Mouse (Mus musculus): ENCODE measurements around the gene Pate2.
A peak's percentile ranks its signal among the peaks of the same experiment; 100 is the strongest.

The Pate2 gene

DNA sequence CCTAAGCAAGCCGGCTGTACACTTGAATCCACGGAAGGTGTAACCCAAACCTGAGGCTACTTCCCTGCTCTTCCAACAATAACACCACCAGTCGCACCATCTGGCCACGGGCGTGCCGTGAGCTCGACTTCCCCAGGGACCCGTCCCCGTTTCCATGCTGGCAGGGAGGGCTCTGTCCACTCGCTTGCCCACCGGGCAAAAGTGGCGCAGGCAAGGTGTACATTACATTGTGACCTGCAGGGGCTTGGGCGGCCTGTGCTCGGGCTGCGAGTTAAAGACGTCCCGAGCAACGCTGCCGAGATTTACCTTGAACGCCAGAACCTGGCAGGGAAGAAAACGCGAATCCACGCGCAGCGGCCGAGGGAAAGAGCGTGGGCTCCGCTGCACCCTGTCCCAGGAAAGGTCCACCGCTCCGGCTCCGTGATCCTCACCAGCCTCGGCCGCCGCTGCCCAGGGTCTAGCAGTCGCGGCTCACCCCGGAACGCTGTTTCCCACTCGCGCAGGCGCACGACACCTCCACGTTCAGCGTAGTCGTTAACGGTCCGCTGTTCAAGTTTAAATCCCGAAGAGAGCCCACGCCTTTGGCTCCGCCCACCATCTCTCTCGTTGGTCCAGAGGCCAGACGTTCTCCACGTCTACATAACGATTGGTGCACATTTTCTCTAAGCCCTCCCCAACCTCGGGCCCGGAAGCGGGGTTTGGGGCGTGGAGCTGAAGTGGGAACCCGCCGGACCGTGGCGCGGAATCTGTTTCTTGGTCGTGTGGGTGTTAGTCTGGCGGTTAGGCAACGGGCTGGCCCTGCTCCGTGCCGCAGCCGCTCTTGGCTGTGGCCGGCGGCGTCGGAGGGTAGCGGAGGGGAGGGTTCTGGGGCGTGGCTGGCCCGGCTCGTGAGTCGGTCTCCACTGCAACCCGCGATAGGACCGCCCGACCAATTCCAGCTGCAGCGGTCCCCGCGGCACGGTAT, at the start of gene Pate2, which contains the start of gene Hyls1:
Pate2 (plus strand) TSS at position 714 of the 964 bp plus-strand sequence.
Hyls1 (minus strand) TSS at position 828 of the 964 bp plus-strand sequence.
- peak; percentile 98 for DNase-seq

DNA sequence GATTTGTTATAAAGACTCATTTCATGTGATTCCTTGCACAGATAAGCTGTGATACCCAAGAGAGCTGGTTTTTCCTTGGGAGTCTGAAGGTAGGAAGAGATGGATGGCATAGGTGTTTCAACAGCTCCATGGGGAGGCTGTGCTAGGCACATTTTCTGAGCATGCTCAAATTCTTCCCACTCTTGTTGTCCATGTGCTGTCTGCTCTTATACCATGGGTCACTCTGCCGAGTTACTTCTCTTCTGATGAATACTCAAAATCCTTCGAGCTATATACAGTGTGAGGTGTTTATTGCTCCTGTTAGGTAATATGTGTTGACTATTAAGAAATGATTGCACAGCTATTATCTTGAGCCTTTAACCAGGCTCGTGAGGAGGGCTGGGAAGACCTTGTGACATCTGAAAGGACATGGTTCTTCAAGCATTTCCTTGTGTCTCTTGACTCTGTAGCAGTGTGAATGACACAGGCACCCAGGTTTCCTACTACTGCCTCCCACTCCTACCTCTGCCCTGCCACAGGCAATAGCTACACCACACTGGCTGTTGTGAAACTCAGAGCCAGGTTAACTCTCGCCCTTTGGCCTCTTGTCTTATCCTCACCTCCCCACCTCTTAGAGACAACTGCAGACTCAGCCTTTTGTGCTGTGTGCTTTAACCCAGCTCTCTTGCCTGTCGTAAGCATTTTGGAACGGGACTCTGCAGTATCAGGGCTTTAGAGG, 49.3 kb upstream of the Pate2 start:
- no peak for DNase-seq

DNA sequence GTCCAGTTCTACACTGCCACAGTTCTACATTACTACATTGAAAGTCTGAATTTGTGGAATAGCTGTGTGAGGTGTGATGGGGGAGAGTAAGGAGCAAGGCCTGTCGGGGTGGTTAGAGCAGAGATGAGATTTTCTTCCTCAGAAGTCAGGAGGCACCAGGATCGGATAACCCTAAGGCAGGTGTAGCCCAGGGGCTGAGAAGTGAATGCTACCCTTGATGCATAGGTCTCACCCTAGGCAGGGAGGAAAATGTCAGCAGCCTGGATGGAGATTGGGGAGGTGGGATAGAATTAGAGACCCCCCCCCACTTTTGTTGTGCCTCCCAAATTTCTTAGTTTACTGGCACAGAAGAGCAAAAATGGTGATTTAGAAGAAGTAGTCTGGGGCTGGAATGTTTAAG, 47.8 kb upstream of the Pate2 start:
- DNase-seq, result no peak

GRCm38 (mm10) chr9:35522821-35523515, 47.1 kb upstream of the Pate2 start:
- no peak for DNase-seq

GRCm38 (mm10) chr9:35523541-35523940, 46.5 kb upstream of the Pate2 start:
- DNase-seq, result peak; percentile 49

DNA sequence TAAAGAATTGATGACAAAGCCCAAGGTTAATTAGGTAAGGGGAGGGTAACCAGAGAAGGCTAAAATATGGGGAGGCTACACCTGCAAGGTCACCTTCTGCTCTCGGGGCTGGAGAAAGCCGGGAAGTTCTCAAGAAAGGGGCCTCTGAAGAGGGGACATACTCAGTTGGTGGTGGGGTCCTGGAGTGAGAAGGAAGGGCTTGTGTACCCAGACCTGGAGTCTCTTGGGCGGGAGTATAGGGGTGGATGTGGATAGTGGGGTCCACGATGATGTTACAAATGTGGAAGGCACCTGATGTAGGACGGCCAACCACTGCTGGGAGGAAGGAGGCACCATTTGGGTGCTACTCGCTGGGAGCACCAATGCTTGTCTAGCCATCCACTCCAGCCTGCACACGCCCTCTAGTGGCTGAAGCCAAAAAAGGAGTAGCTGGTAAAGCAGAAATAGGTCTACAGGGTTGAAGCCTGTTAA, 46.1 kb upstream of the Pate2 start:
- DNase-seq, result peak; percentile 83

DNA sequence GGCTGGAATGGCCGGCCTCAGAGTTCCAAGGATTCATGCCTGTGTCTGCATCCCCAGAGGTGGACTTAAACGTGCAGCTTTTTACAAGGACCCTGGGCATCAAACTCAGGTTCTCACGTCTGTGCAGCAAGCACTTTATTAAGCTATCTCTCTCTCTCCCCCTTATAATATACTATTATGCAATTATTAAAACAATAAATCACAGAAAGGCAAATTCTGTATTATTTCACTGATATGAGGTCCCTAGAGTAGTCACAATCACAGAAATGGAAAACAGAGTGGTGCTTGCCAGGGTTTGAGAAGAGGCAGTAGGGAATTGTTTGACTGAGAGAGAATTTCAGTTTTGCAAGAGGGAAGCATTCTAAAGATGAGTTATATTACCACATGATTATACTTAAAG, 40.9 kb upstream of the Pate2 start:
- no peak for DNase-seq

- peak; percentile 86 for DNase-seq
These were observed 40.3 kb upstream of the Pate2 start for GRCm38 (mm10) chr9:35529796-35530195.

GRCm38 (mm10) chr9:35533266-35533665, 36.8 kb upstream of the Pate2 start:
- no peak for DNase-seq

- DNase-seq, result peak; percentile 85
These were observed 35.0 kb upstream of the Pate2 start for GRCm38 (mm10) chr9:35535110-35535509.

DNA sequence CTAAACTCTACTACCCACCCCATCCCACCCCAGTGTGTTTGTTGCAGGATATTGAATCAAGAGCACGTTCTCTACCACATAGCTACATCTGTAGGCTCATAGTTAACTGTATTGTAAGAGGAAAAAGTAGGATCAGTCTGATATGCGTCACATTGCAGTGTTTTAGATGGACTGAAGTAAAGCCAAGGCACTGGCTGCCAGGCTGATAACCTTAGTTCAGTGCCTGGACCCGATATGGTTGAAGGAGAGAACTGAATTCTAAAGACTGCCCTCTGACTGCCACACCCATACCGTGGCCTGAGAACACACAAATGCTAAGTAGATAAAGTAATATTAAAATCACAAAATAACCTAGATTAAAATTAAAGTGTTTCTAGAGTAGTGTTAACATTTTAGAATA, 34.2 kb upstream of the Pate2 start:
- DNase-seq, result no peak

GRCm38 (mm10) chr9:35539001-35539750, 30.9 kb upstream of the Pate2 start:
- DNase-seq, result no peak

GRCm38 (mm10) chr9:35541024-35541423, 29.1 kb upstream of the Pate2 start:
- no peak for DNase-seq

DNA sequence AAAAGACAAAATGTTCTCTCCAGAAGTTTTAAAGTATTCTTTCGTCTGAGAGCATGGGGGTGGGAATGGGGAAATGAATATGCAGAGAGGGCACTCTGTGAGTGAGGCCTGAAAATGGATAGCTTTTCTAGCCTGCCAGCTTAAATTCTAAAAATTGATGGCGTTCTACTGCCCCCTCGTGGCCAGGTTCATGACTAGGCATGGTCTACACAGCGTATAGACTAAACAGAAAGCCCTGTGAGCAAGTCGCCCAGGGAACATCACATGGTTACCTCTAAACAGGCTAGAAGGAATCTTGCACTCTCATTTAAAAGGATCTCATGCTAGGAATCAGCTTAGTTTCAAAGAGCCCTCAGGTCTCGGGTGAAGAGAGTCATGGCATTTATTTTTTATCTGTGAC, 28.6 kb upstream of the Pate2 start:
- DNase-seq, result peak; percentile 91

DNA sequence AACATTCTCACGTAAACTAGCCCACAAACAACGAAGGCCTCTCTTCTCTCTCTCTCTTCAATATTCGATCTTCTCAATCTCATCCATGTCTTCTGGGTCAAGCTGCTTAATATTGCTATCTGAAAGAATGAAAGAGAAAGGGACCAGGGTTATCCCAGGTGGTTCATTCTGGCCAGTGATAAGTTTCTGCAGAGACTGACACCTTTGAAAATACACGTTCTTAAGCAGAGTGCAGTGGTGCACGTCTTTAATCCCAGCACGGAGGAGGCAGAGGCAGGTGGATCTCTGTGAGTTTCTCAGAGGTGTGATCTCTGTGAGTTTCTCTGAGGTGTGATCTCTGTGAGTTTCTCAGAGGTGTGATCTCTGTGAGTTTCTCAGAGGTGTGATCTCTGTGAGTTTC, 28.1 kb upstream of the Pate2 start:
- DNase-seq, result no peak

DNA sequence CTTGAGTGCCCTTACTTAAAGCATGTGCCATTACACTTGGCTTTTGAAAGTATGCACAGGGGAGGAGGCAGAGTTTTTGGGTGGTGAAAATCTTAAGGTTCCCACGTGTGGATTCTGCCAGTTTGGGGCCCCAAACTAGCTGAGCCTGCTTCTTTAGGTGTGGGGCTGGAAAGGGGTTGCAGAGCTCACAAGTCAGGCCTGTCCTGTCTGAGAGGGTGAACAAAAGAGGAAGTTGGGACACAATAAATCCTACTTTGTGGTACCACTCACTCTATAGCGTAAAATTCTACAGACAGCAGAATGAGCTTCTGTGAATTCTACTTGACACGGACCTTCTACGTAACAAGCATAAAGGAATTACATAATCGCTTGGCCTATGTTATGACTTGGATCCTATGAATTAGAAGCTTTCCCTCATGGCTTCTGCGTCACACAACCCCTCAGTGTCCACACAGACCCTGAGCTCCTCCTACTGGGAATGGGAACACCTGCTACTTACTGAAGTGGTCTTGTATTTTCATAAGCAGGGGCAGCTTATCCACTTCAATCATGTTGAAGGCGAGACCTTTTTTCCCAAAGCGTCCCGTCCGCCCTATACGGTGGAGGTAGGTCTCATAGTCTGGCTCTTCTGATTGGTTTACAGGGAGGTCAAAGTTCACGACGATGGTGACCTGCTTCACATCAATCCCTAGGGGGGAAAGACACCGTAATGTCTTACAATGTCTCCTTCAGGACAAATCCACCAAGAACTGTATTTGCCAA, 26.8 kb upstream of the Pate2 start:
- DNase-seq, result no peak

GRCm38 (mm10) chr9:35544666-35545065, 25.4 kb upstream of the Pate2 start:
- DNase-seq, result no peak

DNA sequence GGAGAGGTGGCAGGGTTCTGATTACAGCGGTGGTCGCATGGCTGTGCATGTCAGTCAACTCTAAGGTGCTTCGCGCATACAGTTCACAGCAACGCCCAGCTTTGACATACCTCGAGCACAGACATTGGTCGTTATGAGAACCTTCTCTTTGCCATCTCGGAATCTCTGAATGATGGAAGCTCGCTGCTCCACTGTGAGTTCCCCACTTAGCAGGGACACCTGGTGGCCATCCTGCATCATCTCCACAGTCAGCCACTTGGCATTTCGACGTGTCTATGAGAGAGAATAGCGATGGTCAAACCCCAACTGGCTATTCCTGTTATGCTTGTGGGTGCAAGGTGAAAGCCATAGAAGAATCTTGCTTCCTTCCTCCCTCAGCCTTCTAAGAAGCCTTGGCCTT, 24.4 kb upstream of the Pate2 start:
- no peak for DNase-seq

- DNase-seq, result no peak
These were observed 23.3 kb upstream of the Pate2 start for GRCm38 (mm10) chr9:35546745-35547144.

DNA sequence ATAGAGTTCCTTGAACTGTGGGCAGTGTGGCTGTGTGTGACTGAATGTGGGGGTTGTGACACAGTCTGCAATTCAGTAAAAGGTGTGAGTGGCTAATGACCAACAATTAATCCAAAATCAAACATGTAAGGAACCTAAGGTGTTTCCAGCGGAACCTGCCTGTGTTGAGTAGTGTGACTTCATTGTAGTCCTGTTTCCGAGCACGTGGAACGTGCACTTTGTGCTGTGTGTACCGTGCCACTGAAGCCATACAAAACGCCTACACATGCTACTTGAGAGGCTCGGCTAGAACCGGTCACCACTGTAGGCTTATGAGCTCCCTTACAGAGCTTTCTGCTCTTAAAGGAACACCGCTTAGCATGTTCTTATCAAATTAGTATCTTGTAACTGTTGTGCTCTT, 21.6 kb upstream of the Pate2 start:
- DNase-seq, result no peak

DNA sequence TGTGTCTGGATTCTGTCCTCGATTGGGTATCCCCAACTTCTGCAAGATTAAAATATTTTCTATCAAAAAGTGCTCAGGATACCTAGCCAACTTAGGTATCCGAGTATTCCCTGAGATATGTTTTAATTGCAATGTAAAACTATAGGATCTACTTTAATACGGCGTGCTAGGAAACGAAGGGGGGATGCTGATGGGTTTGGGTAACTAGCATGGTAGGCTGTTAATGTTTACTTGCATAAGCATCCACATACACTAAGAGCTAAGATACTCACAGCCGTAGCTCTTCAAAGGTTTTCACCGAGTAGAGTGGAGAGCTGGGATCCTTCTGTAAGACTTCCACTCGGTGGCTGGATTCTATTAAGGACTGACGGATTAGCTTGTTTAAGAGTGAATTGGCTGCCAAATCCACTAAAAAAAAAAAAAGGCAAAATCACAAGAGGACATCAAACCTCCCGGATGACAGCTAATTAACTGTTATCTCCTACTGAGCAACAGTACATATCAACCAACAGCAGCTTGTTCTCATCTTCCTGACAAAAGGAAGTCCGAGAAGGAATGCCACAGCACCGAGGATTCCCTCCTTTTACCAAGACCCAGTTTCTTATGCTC, 13.5 kb upstream of the Pate2 start:
- DNase-seq, result no peak

All from embryo, embryonic 11 days (tissue).